Mouse (Mus musculus): ENCODE results near the gene Inpp5a. TPM values are rescaled to one million over a fixed set of nuclear protein-coding genes. Genes with fewer than 3 reads are reported as not detected.
A peak's percentile ranks its signal among the peaks of the same experiment; 100 is the strongest.

Inpp5a gene
- 26.8 and 28.8 TPM in 2 replicates for polyA plus RNA-seq (2015; fragmentation: Nextera tagmentation; extraction: Ambion mirVana)

GRCm38 (mm10) chr7:139388670-139389212 is at the start of gene Inpp5a:
Gene Inpp5a, plus strand, starts transcription at chr7:139389109.
- Histone ChIP-seq H3K9ac (ENCODE audit: low read length) (peak within 1 kb of the TSS; percentile 98), H3K36me3 (ENCODE audit: control insufficient read depth, insufficient read depth, low read length) (no peaks in the 10 kb centered on the region), H3K27ac (ENCODE audit: low read length) (peak within 1 kb of the TSS; percentile 92), H3K4me2 (ENCODE audit: low read depth, low read length) (peak within 1 kb of the TSS; percentile 62), H3K4me1 (replicated peaks; ENCODE audit: control insufficient read depth, insufficient read depth, low read length) (peaks cover 50% of the 10 kb centered on the region), H3K27me3 (ENCODE audit: control insufficient read depth, insufficient read depth, low read depth, low read length) (no peaks in the 10 kb centered on the region), H3K9me3 (ENCODE audit: control insufficient read depth, low read length) (no peaks in the 10 kb centered on the region), H3K4me3 (ENCODE audit: low read length) (peak within 1 kb of the TSS; percentile 97)
- ATAC-seq (ENCODE audit: low read depth), result peak; percentile 96
- WGBS, result 0% methylated on average over 31 of the region's 47 CpGs

- Histone ChIP-seq H3K4me3 (ENCODE audit: low read length) (no peak overlapping the region), H3K9ac (ENCODE audit: low read length) (no peak overlapping the region), H3K27ac (ENCODE audit: low read length) (no peak overlapping the region), H3K4me2 (ENCODE audit: low read depth, low read length) (no peak overlapping the region), H3K36me3 (ENCODE audit: control insufficient read depth, insufficient read depth, low read length) (no peaks in the 10 kb centered on the region), H3K9me3 (ENCODE audit: control insufficient read depth, low read length) (no peaks in the 10 kb centered on the region), H3K4me1 (replicated peaks; ENCODE audit: control insufficient read depth, insufficient read depth, low read length) (peaks cover 3% of the 10 kb centered on the region; the same call in 1 of the 2 replicates), H3K27me3 (ENCODE audit: control insufficient read depth, insufficient read depth, low read depth, low read length) (no peaks in the 10 kb centered on the region)
- WGBS, result 73% methylated on average over 3 of the region's 3 CpGs
- no peak for ATAC-seq (ENCODE audit: low read depth)
Observed at GRCm38 (mm10) chr7:139339184-139339583, 49.7 kb upstream of the Inpp5a start.

DNA sequence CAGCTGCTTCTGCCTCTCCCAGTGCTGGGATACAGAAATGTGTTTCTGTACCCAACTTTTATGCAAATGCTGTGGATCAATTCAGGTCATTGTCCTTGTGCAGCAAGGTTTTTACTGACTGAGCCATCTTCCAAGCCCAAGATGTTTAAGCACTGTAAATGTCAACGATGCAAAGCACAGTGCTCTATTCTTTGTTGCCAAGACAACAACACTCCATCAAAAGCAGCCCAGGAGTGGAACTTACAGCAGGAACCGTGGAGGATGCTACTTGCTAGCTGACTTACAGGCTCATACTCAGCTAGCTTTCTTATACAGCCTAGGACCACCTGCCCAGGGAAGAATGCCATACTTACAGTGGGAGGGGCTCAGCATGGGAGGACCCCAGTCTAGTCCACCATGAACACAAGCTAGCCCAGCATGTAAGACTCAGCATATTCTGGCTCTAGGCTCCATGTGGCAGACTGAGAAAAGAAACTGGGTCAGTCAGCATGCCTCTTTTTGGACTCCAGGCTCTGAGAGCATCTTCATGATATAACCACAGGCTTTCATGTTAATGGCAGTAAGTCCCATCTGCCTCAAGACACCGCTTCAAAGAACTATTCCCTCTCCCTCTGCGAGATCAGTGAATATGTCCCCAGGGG is 47.8 kb upstream of the Inpp5a start:
- Histone ChIP-seq H3K4me2 (ENCODE audit: low read depth, low read length) (no peak overlapping the region), H3K4me3 (ENCODE audit: low read length) (no peak overlapping the region), H3K27me3 (ENCODE audit: control insufficient read depth, insufficient read depth, low read depth, low read length) (no peaks in the 10 kb centered on the region), H3K9ac (ENCODE audit: low read length) (no peak overlapping the region), H3K27ac (ENCODE audit: low read length) (no peak overlapping the region), H3K36me3 (ENCODE audit: control insufficient read depth, insufficient read depth, low read length) (no peaks in the 10 kb centered on the region), H3K9me3 (ENCODE audit: control insufficient read depth, low read length) (no peaks in the 10 kb centered on the region), H3K4me1 (replicated peaks; ENCODE audit: control insufficient read depth, insufficient read depth, low read length) (peaks cover 3% of the 10 kb centered on the region; the same call in 1 of the 2 replicates)
- no peak for ATAC-seq (ENCODE audit: low read depth)
- WGBS, result 65% methylated on average over 4 of the region's 4 CpGs

GRCm38 (mm10) chr7:139342809-139343208 is 46.1 kb upstream of the Inpp5a start:
- Histone ChIP-seq H3K4me3 (ENCODE audit: low read length) (no peak overlapping the region), H3K4me2 (ENCODE audit: low read depth, low read length) (no peak overlapping the region), H3K36me3 (ENCODE audit: control insufficient read depth, insufficient read depth, low read length) (no peaks in the 10 kb centered on the region), H3K9me3 (ENCODE audit: control insufficient read depth, low read length) (no peaks in the 10 kb centered on the region), H3K9ac (ENCODE audit: low read length) (no peak overlapping the region), H3K27me3 (ENCODE audit: control insufficient read depth, insufficient read depth, low read depth, low read length) (no peaks in the 10 kb centered on the region), H3K4me1 (replicated peaks; ENCODE audit: control insufficient read depth, insufficient read depth, low read length) (peaks cover 3% of the 10 kb centered on the region; the same call in 1 of the 2 replicates), H3K27ac (ENCODE audit: low read length) (no peak overlapping the region)
- 61% methylated on average over 5 of the region's 5 CpGs for whole genome bisulfite sequencing
- no peak; the same call in 1 of the 2 replicates for ATAC-seq (ENCODE audit: low read depth)

GRCm38 (mm10) chr7:139347051-139347450 is 41.9 kb upstream of the Inpp5a start:
- Histone ChIP-seq H3K36me3 (ENCODE audit: control insufficient read depth, insufficient read depth, low read length) (no peaks in the 10 kb centered on the region), H3K27me3 (ENCODE audit: control insufficient read depth, insufficient read depth, low read depth, low read length) (no peaks in the 10 kb centered on the region), H3K4me3 (ENCODE audit: low read length) (no peak overlapping the region), H3K9me3 (ENCODE audit: control insufficient read depth, low read length) (no peaks in the 10 kb centered on the region), H3K9ac (ENCODE audit: low read length) (no peak overlapping the region), H3K4me1 (replicated peaks; ENCODE audit: control insufficient read depth, insufficient read depth, low read length) (peaks cover 3% of the 10 kb centered on the region; the same call in 1 of the 2 replicates), H3K4me2 (ENCODE audit: low read depth, low read length) (no peak overlapping the region), H3K27ac (ENCODE audit: low read length) (no peak overlapping the region)
- no peak for ATAC-seq (ENCODE audit: low read depth)
- 15% methylated on average over 7 of the region's 7 CpGs for WGBS

DNA sequence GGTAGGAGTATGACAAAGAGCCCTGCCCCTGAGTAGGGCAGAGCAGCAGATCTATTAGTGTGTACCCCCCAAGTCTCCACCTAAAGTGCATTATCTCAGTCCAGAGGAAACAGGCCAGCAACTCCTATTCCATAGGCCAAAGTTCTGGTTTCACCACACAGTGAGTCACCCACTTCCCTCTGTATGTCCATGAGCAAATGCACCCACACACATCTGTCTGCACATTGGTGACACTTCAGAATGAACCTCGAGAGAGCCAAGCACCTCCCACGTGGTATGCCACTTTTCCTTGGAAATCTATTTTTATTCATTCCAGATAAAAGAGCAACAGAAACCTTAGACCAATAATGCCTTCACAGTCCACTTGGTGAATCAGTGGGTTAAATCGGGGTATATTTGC is 38.3 kb upstream of the Inpp5a start:
- no peaks in the 10 kb centered on the region for H3K4me1 ChIP-seq (replicated peaks; ENCODE audit: control insufficient read depth, insufficient read depth, low read length)
- H3K4me3 ChIP-seq (ENCODE audit: low read length), result no peak overlapping the region
- H3K9ac ChIP-seq (ENCODE audit: low read length), result no peak overlapping the region
- H3K36me3 ChIP-seq (ENCODE audit: control insufficient read depth, insufficient read depth, low read length), result no peaks in the 10 kb centered on the region
- H3K4me2 ChIP-seq (ENCODE audit: low read depth, low read length), result no peak overlapping the region
- WGBS, result 64% methylated on average over 3 of the region's 3 CpGs
- H3K27ac ChIP-seq (ENCODE audit: low read length), result no peak overlapping the region
- no peak for ATAC-seq (ENCODE audit: low read depth)
- no peaks in the 10 kb centered on the region for H3K9me3 ChIP-seq (ENCODE audit: control insufficient read depth, low read length)
- H3K27me3 ChIP-seq (ENCODE audit: control insufficient read depth, insufficient read depth, low read depth, low read length), result no peaks in the 10 kb centered on the region

- H3K4me1 ChIP-seq (replicated peaks; ENCODE audit: control insufficient read depth, insufficient read depth, low read length), result peaks cover under 1% of the 10 kb centered on the region; the same call in 1 of the 2 replicates
- H3K9ac ChIP-seq (ENCODE audit: low read length), result no peak overlapping the region
- 60% methylated on average over 4 of the region's 4 CpGs for WGBS
- peak overlapping the region; percentile 60 for H3K27ac ChIP-seq (ENCODE audit: low read length)
- H3K9me3 ChIP-seq (ENCODE audit: control insufficient read depth, low read length), result no peaks in the 10 kb centered on the region
- no peaks in the 10 kb centered on the region for H3K27me3 ChIP-seq (ENCODE audit: control insufficient read depth, insufficient read depth, low read depth, low read length)
- no peak overlapping the region for H3K4me3 ChIP-seq (ENCODE audit: low read length)
- H3K36me3 ChIP-seq (ENCODE audit: control insufficient read depth, insufficient read depth, low read length), result no peaks in the 10 kb centered on the region
- no peak overlapping the region for H3K4me2 ChIP-seq (ENCODE audit: low read depth, low read length)
- peak; percentile 76 for ATAC-seq (ENCODE audit: low read depth)
Observed at GRCm38 (mm10) chr7:139354370-139355139, 34.4 kb upstream of the Inpp5a start.

DNA sequence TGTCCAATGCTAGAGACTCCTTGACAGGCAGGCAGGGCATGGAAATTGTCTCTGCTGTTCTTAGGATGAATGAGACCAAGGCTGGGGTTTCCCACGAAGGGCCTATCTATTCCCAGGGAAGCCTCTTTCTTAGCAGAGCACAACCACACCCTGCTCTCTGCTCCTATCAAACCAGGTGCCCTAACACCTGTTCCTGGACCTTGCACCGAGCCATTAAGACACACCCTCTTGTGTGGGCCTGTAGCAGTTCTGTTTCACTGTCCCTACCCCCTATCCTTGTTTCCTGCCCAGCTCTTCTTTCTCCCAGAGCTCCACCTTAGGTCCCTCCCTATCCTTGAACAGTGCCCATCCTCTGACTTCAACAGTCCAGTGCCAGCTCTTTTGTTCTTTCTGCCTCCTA is 31.9 kb upstream of the Inpp5a start:
- 73% methylated on average over 2 of the region's 2 CpGs for WGBS
- no peak for ATAC-seq (ENCODE audit: low read depth)
- Histone ChIP-seq H3K4me3 (ENCODE audit: low read length) (no peak overlapping the region), H3K27me3 (ENCODE audit: control insufficient read depth, insufficient read depth, low read depth, low read length) (no peaks in the 10 kb centered on the region), H3K9ac (ENCODE audit: low read length) (no peak overlapping the region), H3K9me3 (ENCODE audit: control insufficient read depth, low read length) (no peaks in the 10 kb centered on the region), H3K36me3 (ENCODE audit: control insufficient read depth, insufficient read depth, low read length) (no peaks in the 10 kb centered on the region), H3K4me2 (ENCODE audit: low read depth, low read length) (no peak overlapping the region), H3K4me1 (replicated peaks; ENCODE audit: control insufficient read depth, insufficient read depth, low read length) (peaks cover 2% of the 10 kb centered on the region; the same call in 1 of the 2 replicates), H3K27ac (ENCODE audit: low read length) (no peak overlapping the region)

DNA sequence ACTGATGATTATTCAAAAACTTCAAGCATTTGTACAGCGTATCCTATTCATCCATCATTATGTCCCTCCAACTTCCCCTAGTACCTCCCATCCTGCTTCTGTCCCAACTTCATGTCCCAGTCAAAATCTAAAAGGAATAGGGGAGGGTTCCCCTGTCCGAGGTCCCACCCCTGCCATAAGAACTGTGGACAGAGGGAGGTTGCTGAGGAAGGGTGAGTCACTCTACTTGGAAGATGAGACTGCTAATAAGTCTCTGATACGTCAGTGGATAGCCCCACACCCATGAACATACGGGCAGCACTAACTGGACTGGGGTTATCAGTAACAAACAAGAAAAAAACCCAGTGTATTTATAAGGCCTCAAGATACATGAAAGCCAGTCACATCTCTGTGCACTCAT is 29.0 kb upstream of the Inpp5a start:
- Histone ChIP-seq H3K36me3 (ENCODE audit: control insufficient read depth, insufficient read depth, low read length) (no peaks in the 10 kb centered on the region), H3K27ac (ENCODE audit: low read length) (no peak overlapping the region; the same call in 1 of the 2 replicates), H3K9ac (ENCODE audit: low read length) (no peak overlapping the region), H3K4me1 (replicated peaks; ENCODE audit: control insufficient read depth, insufficient read depth, low read length) (peaks cover 21% of the 10 kb centered on the region), H3K4me2 (ENCODE audit: low read depth, low read length) (no peak overlapping the region), H3K4me3 (ENCODE audit: low read length) (no peak overlapping the region), H3K9me3 (ENCODE audit: control insufficient read depth, low read length) (no peaks in the 10 kb centered on the region), H3K27me3 (ENCODE audit: control insufficient read depth, insufficient read depth, low read depth, low read length) (no peaks in the 10 kb centered on the region)
- no peak for ATAC-seq (ENCODE audit: low read depth)
- WGBS, result 55% methylated on average over 4 of the region's 4 CpGs
